Mouse (Mus musculus) adrenal gland, adult 18-20 months (tissue): Measurements from ENCODE around the gene Gins1. TPM values are rescaled to one million over a fixed set of nuclear protein-coding genes. Genes with fewer than 3 reads are reported as not detected.

Source experiments
- DNase-seq, 2 experiments: peaks; one replicate each; pipeline ENCODE4 v3.0.0; 2021 to 2022; ENCODE audit warnings: low spot score in 2 of 2
- total RNA-seq, 2 experiments: library from RNA; stranded (reverse); gene quantifications; 1 replicate in 1 of 2; 2 replicates in 1 of 2; pipeline ENCODE4 v1.2.3; 2021

Gene Gins1
- total RNA-seq, 2 experiments from 2014 or later = 1.2 to 1.7 TPM

- DNase-seq = no peak
Measured at GRCm38 (mm10) chr2:150951201-150951600, 46.0 kb downstream of the Gins1 start.

- DNase-seq = no peak
Measured at GRCm38 (mm10) chr2:150955859-150956258, 50.7 kb downstream of the Gins1 start.

- DNase-seq = no peak
Measured at GRCm38 (mm10) chr2:150959521-150959920, 54.3 kb downstream of the Gins1 start.

- DNase-seq = no peak
Measured at GRCm38 (mm10) chr2:150963246-150963645, 58.0 kb downstream of the Gins1 start.

- DNase-seq = no peak
Measured at GRCm38 (mm10) chr2:150964641-150965040, 59.4 kb downstream of the Gins1 start.

- DNase-seq = no peak
Measured at GRCm38 (mm10) chr2:150965951-150966350, 60.8 kb downstream of the Gins1 start.

- DNase-seq = no peak
Measured at GRCm38 (mm10) chr2:150967491-150967890, 62.3 kb downstream of the Gins1 start.

GRCm38 (mm10) chr2:150969231-150969630 lies 64.0 kb downstream of the Gins1 start:
- no peak for DNase-seq

GRCm38 (mm10) chr2:150971856-150972255 lies 66.7 kb downstream of the Gins1 start:
- DNase-seq = peak in 1 of 2 experiments; percentile 0

- peak in 1 of 2 experiments; percentile 10 for DNase-seq
Measured at GRCm38 (mm10) chr2:150972681-150973080, 67.5 kb downstream of the Gins1 start.

- peak in 1 of 2 experiments; percentile 10 for DNase-seq
Measured at GRCm38 (mm10) chr2:150973401-150974115, 68.4 kb downstream of the Gins1 start.

- DNase-seq = peak in 1 of 2 experiments; percentile 5
Measured at GRCm38 (mm10) chr2:150976871-150977270, 71.7 kb downstream of the Gins1 start.

GRCm38 (mm10) chr2:150977676-150978075 lies 72.5 kb downstream of the Gins1 start:
- peak in 1 of 2 experiments; percentile 2 for DNase-seq

- peak in 1 of 2 experiments; percentile 2 for DNase-seq
Measured at GRCm38 (mm10) chr2:150978791-150979190, 73.6 kb downstream of the Gins1 start.

GRCm38 (mm10) chr2:150979861-150980620 lies 74.8 kb downstream of the Gins1 start:
- peak in 1 of 2 experiments; percentile 12 for DNase-seq

Other genes starting within 250 kb of the Gins1 start
- 10 to 100 TPM; 30.4 to 78.4 TPM for gene Acss1, start 236.9 kb upstream of the Gins1 start, total RNA-seq
- gene Vsx1, start 216.0 kb upstream of the Gins1 start, total RNA-seq = not detected
- 10 to 100 TPM; 10.2 to 11.5 TPM for gene Entpd6, start 156.4 kb upstream of the Gins1 start, total RNA-seq
- 10 to 100 TPM; 41.3 to 50.3 TPM for gene Pygb, start 118.7 kb upstream of the Gins1 start, total RNA-seq
- gene Abhd12, start 659 bp upstream of the Gins1 start, total RNA-seq = 10 to 100 TPM; 72.8 to 74.0 TPM
- 10 to 100 TPM in 1 of 2 experiments, 1 to 10 TPM in 1; 8.1 to 32.8 TPM for gene Ninl, start 134.0 kb downstream of the Gins1 start, total RNA-seq
- 1 to 10 TPM; 7.8 to 9.2 TPM for gene Nanp, start 134.0 kb downstream of the Gins1 start, total RNA-seq
- not detected for gene Gm14151, start 186.9 kb downstream of the Gins1 start, total RNA-seq
- gene Gm14147, start 192.8 kb downstream of the Gins1 start, total RNA-seq = not detected